Mouse (Mus musculus): Measurements from ENCODE around the gene Ttc34.

Ttc34 gene

DNA sequence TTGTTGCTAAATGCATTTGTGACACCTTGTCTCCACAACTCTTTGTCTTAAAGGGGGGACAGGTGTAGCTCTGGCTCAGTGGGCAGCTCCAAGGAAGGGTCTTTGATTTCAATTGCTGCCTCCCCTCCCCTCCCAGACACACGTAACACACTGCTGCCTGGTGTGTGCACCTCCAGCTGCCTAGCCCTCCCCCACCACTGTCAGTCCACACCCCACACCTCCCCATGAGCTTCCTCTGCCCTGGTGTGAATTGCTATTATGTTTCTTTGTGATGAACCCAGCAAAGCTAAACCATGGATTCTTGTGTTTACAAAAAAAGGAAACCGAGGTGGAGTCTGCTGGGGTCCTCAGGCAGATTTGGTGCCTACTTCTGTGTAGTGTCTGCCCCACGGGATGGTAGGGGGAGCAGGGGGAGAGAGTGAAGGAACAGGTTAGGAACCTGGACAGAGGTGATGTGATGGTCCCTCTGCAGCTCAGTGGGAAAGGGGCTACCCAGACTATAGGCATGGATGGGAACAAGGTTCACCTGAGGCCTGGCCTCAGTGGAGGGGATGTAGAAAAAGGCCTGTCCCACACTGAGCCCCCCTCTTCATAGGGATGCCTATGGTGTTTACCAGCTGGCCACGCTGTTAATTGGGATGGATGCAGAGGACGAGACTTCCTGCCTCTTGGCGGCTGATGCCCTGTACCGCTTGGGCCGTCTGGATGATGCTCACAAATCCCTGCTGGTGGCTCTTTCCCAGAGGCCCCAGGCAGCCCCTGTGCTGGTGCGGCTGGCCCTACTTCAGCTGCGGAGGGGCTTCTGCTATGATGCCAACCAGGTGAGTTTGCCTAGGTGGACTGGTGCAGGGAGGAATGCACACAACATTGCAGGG lies 20.3 kb downstream of the Ttc34 start:
- DNase-seq (ENCODE audit: low spot score in 2 of 2): peak in 1 of 2 experiments; percentile 8

- DNase-seq (ENCODE audit: low spot score in 2 of 2): peak in 1 of 2 experiments; percentile 2
Measured at GRCm38 (mm10) chr4:154858601-154859000, 21.3 kb downstream of the Ttc34 start.

DNA sequence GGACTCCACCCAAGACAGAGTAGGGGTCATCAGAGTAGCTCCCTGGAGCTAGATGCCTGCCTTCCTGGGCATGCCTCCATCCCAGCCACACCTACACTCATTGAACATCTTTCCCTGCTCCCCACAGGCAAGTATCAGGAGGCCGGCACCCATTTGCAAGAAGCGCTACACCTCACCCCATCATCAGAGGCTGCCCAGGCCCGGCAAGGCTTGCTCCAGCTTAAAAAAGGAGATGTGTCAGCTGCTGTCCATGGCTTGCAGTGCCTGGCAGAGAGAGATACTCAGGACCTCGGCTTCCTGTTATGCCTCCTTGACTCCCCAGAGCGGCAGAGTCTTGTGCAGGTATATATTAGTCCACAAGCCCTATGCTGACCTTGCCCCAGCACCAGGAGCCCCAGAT lies 24.7 kb downstream of the Ttc34 start:
- peak in 1 of 2 experiments; percentile 9 for DNase-seq (ENCODE audit: low spot score in 2 of 2)

- peak in 1 of 2 experiments; percentile 9 for DNase-seq (ENCODE audit: low spot score in 2 of 2)
Measured at GRCm38 (mm10) chr4:154863436-154863935, 26.2 kb downstream of the Ttc34 start.

- peak in 1 of 2 experiments; percentile 88 for DNase-seq (ENCODE audit: low spot score in 2 of 2)
Measured at GRCm38 (mm10) chr4:154864271-154864771, 27.1 kb downstream of the Ttc34 start.

DNA sequence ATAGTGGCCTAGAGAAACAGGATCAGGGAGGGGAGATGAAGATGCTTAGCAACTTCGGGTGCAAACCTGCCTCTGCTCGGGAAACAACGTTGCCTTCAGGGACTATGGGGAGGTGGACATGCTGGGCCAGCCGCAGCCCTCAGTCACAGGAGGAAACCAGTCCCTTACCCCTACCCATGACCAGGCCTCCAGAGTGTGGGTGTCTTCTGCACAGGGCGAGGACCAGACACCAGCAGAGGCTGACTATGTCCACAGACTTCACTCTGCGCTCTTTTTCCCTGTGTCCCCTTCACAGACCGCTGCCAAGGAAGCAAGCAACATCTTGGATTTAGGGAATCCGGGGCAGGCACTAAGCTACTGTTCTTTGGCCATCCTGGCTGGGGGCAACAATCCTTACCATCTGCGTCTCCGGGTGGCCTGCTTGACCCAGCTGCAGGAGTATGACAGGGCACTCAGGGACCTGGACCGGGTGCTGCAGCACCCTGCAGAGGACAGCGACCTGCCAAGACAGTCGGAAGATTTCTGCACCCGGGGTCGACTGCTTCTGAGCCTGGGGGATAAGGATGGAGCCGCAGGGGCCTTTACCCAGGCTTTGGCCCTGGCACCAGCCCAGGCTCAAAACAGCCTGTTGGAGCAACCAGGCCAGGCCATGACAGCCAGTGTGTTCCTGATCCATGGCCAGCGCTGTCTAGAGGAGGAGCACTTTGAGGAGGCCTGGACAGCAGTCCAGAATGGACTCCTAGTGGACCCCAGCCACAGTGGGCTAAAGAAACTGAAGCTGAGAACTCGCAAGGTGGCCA lies 27.9 kb downstream of the Ttc34 start:
- DNase-seq (ENCODE audit: low spot score in 2 of 2): peak in 1 of 2 experiments; percentile 11

GRCm38 (mm10) chr4:154866391-154866790 lies 29.1 kb downstream of the Ttc34 start:
- DNase-seq (ENCODE audit: low spot score in 2 of 2): peak in 1 of 2 experiments; percentile 11

- DNase-seq (ENCODE audit: low spot score in 2 of 2): no peak
Measured at GRCm38 (mm10) chr4:154867257-154867656, 30.0 kb downstream of the Ttc34 start.

DNA sequence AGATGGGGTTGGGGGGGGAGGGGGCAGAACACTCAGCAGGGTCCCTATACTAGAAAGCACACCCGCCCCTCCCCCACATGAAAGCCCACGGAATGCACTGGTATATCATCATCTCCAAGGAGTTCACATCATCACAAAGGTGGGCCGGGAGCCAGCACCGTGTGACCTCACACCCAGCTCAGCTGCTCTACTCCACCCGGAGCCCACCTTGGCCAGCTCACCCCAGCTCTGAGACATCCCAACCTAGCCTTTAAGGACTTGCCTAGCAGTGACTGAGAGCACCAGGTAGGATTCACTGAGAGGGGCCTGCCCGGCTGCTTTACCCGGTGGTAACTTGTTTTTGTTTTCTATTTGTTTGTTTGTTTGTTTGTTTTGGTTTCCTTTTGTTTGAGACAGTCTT lies 32.2 kb downstream of the Ttc34 start, which contains the start of gene Mmel1:
TSS of gene Mmel1 (plus strand) at position 146 of the 400 bp plus-strand sequence.
- no peak for DNase-seq (ENCODE audit: low spot score in 2 of 2)

DNA sequence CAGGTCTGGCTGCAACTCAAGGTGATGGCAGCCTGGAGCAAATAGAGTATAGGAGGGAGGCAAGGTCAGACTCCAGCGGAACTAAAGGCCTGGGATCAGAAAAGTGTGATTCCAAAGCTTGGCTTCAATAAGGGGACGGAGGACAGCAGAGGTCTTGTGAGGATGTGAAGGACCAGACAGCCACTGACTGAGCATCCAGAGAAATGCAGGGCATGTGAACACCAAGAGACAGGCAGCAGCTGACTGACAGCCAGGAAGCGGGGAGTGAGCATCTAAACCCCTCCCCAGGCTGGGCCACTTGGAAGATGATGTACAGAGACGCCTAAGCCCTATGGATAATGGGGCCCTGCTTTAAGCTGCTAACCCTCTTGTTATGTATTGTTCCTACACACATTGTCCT lies 33.5 kb downstream of the Ttc34 start:
- no peak for DNase-seq (ENCODE audit: low spot score in 2 of 2)

GRCm38 (mm10) chr4:154871757-154872251 lies 34.5 kb downstream of the Ttc34 start:
- DNase-seq (ENCODE audit: low spot score in 2 of 2): no peak

DNA sequence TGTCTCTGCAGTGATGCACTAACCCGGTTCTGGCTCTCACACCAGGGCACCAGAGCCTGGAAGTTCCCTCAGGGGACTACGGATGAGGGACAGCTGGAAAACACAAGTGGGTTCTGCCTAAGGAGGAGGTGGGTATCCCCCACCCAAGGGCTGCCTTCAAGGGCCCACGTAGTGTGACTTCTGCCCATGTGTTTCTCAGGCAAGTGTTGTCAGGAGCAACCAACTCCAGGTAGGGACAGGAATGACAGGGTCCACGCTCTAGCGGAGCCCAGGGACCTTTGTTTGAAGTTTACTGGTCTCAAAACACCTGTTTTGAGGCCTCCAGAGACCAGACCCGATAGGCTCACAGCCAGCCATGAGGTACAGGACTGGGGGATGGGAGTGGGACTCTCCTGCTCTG lies 35.9 kb downstream of the Ttc34 start:
- no peak for DNase-seq (ENCODE audit: low spot score in 2 of 2)

DNA sequence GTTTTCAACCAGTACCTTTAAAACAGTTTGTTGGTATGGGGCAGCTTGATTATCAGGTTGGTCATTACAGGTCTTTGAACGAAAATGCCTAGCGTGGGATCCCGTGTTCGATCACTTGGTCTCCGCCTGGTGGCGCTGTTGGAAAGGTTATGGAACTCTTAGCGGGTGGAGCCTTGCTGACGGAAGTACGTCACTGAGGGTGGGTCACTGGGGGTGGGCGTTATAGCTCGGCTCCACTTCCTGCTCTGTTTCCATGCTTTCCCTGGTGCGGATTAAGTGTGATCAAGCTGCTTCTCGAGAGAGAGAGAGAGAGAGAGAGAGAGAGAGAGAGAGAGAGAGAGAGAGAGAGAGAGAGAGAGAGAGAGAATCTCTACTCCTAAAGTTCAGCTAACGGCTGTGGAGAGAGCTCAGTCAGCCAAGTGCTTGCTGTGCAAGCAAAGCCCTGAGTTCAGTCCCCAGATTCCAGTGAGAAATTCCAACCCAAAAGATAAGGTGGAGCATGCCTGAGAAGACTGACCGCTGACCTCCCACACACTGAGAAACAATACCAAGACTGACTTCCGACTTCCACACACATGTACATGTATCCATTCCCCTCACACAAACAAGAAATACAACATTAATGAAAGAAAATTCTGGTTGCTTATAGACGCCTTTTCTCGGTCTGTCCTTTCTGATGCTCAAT lies 40.7 kb downstream of the Ttc34 start:
- peak; percentile 92 to 98 for DNase-seq (ENCODE audit: low spot score in 2 of 2)

- DNase-seq (ENCODE audit: low spot score in 2 of 2): peak; percentile 55 to 72
Measured at GRCm38 (mm10) chr4:154880730-154881129, 43.5 kb downstream of the Ttc34 start.

GRCm38 (mm10) chr4:154882014-154882659 lies 44.9 kb downstream of the Ttc34 start:
- peak in 1 of 2 experiments; percentile 79 for DNase-seq (ENCODE audit: low spot score in 2 of 2)

DNA sequence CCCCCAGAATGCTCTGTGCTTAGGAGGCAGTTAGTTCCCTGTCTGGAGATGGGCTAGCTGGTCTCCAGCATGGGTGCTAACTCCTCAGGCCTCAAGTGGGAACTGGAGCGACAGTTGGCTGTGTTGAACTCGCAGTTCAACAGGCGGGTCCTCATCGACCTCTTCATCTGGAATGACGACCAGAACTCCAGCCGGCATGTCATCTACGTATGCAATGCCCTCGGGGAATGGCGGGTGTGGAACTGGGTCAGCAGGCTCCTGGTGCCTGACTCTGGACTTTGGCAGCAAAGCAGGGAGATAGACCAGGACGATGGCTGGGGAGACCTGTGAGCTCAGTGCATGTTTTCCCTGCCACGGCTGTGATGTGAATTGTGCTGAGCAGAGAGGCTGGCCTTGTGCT lies 48.2 kb downstream of the Ttc34 start:
- no peak for DNase-seq (ENCODE audit: low spot score in 2 of 2)

- no peak for DNase-seq (ENCODE audit: low spot score in 2 of 2)
Measured at GRCm38 (mm10) chr4:154886876-154887592, 49.8 kb downstream of the Ttc34 start.

DNA sequence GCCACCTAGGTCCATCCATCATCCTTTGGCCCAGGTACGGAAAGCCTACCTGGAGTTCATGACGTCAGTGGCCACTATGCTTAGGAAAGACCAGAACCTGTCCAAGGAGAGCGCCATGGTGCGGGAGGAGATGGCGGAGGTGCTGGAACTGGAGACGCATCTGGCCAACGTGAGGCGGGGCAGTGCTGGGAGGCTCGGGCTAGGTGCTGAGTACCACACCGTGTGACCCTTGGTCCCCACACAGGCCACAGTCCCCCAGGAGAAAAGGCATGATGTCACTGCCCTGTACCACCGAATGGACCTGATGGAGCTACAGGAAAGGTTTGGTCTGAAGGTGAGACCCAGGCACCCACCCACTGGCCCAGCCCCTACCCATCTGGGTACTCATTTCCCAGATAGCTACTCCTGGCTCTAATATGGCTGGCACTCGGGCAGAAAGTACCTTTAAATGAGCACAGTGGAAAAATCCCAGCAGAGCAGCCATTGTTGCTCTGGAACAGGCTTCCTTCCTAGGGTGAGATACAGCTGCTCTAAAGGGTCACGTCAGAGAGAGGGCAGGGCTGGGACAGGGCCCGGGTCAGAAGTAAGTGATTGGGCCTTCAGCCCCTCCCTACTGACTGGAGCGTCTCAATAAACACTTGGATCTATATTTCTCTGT lies 50.5 kb downstream of the Ttc34 start:
- no peak for DNase-seq (ENCODE audit: low spot score in 2 of 2)

DNA sequence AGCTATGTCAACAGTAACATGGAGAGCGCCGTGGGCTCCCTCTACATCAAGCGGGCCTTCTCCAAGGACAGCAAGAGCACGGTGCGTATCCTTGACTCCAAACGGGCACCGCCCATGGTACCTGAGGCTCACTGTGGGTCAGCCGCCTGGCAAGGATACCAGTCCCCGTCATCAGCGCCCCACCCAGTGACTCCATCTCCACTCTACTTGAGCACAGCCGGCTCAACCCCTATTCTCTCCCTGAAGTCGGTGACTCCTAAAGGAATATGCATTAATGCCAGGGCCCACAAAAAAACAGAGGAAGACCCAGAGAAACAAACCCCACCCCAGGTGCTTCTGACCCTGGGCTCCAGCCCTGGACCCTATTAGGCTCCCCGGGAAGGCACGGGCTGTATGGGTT lies 53.6 kb downstream of the Ttc34 start:
- DNase-seq (ENCODE audit: low spot score in 2 of 2): no peak

DNA sequence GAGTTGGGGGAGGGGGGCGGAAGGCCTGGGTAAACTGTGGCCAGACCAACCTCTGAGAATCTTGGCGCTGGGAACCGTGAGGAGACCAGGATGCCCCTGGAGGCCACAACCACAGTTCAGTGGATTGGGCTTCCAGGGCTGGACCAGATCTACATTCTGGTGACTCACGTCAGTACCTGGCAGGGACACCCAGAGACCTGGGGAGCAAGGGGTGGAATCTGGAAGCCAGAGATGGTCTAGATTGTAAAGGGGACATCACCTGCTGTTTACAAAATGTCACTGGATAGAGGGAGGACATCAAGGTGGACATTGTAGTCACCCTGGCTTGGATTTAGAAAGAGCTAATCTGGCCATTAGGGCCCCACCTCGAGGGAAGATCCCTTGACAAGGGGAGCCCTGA lies 58.3 kb downstream of the Ttc34 start:
- no peak for DNase-seq (ENCODE audit: low spot score in 2 of 2)
